Mouse (Mus musculus): ENCODE measurements around the gene Irx3. TPM values are rescaled to one million over a fixed set of nuclear protein-coding genes. Genes with fewer than 3 reads are reported as not detected.

Irx3 gene
- 20.3 and 23.4 TPM in 2 replicates for polyA plus RNA-seq (2016; fragmentation: Nextera tagmentation; extraction: Ambion mirVana)

- peaks cover 90% of the 10 kb centered on the region for H3K4me1 ChIP-seq
- peak within 1 kb of the TSS; percentile 63 for H3K4me3 ChIP-seq
- H3K9me3 ChIP-seq: no peaks in the 10 kb centered on the region
- peak within 1 kb of the TSS; percentile 90 for H3K9ac ChIP-seq
- H3K27me3 ChIP-seq (replicated peaks): peaks cover 63% of the 10 kb centered on the region
- H3K27ac ChIP-seq: peak within 1 kb of the TSS; percentile 78
- under 1% methylated on average over 33 of the region's 33 CpGs for WGBS
- H3K4me2 ChIP-seq (replicated peaks): peak within 1 kb of the TSS; percentile 84
- no peaks in the 10 kb centered on the region; the same call in 1 of the 2 replicates for H3K36me3 ChIP-seq
- peak; percentile 70 for ATAC-seq (ENCODE audit: low FRiP score, low read depth)
Measured at GRCm38 (mm10) chr8:91801839-91802238, at the start of gene Irx3. Gene Irx3, minus strand, starts transcription at chr8:91802067.

- no peaks in the 10 kb centered on the region for H3K36me3 ChIP-seq
- H3K4me1 ChIP-seq: peaks cover 5% of the 10 kb centered on the region; the same call in 1 of the 2 replicates
- peaks cover 7% of the 10 kb centered on the region; the same call in 1 of the 2 replicates for H3K27me3 ChIP-seq (replicated peaks)
- H3K4me3 ChIP-seq: no peak overlapping the region
- WGBS: 77% methylated on average over 10 of the region's 10 CpGs
- H3K27ac ChIP-seq: no peak overlapping the region
- H3K4me2 ChIP-seq (replicated peaks): no peak overlapping the region
- no peak for ATAC-seq (ENCODE audit: low FRiP score, low read depth)
- H3K9me3 ChIP-seq: no peaks in the 10 kb centered on the region
- H3K9ac ChIP-seq: no peak overlapping the region
Measured at GRCm38 (mm10) chr8:91851359-91851758, 49.5 kb upstream of the Irx3 start.

- H3K4me2 ChIP-seq (replicated peaks): no peak overlapping the region
- 92% methylated on average over 6 of the region's 6 CpGs for WGBS
- H3K36me3 ChIP-seq: no peaks in the 10 kb centered on the region
- H3K9ac ChIP-seq: no peak overlapping the region
- no peak overlapping the region for H3K4me3 ChIP-seq
- peaks cover 7% of the 10 kb centered on the region; the same call in 1 of the 2 replicates for H3K27me3 ChIP-seq (replicated peaks)
- no peak overlapping the region for H3K27ac ChIP-seq
- H3K4me1 ChIP-seq: peaks cover 5% of the 10 kb centered on the region; the same call in 1 of the 2 replicates
- no peaks in the 10 kb centered on the region for H3K9me3 ChIP-seq
- ATAC-seq (ENCODE audit: low FRiP score, low read depth): no peak
Measured at GRCm38 (mm10) chr8:91849984-91850383, 48.1 kb upstream of the Irx3 start.

GRCm38 (mm10) chr8:91849529-91849928 is 47.7 kb upstream of the Irx3 start:
- ATAC-seq (ENCODE audit: low FRiP score, low read depth): no peak
- WGBS: 69% methylated on average over 8 of the region's 8 CpGs
- Histone ChIP-seq H3K4me3 (no peak overlapping the region), H3K27me3 (replicated peaks) (peaks cover 7% of the 10 kb centered on the region; the same call in 1 of the 2 replicates), H3K9ac (no peak overlapping the region), H3K9me3 (no peaks in the 10 kb centered on the region), H3K4me2 (replicated peaks) (no peak overlapping the region), H3K36me3 (no peaks in the 10 kb centered on the region), H3K4me1 (peaks cover 5% of the 10 kb centered on the region; the same call in 1 of the 2 replicates), H3K27ac (no peak overlapping the region)

- 92% methylated on average over 3 of the region's 3 CpGs for WGBS
- Histone ChIP-seq H3K27me3 (replicated peaks) (no peaks in the 10 kb centered on the region), H3K9ac (no peak overlapping the region), H3K4me1 (0 out of 2 replicates have a peak, but pooled peaks cover 2% of the 10 kb centered on the region), H3K4me3 (no peak overlapping the region), H3K9me3 (no peaks in the 10 kb centered on the region), H3K27ac (no peak overlapping the region), H3K4me2 (replicated peaks) (no peak overlapping the region), H3K36me3 (no peaks in the 10 kb centered on the region)
- ATAC-seq (ENCODE audit: low FRiP score, low read depth): no peak
Measured at GRCm38 (mm10) chr8:91845641-91846040, 43.8 kb upstream of the Irx3 start.

GRCm38 (mm10) chr8:91837131-91837530 is 35.3 kb upstream of the Irx3 start:
- H3K4me1 ChIP-seq: peaks cover 2% of the 10 kb centered on the region; the same call in 1 of the 2 replicates
- no peak for ATAC-seq (ENCODE audit: low FRiP score, low read depth)

GRCm38 (mm10) chr8:91836685-91837084 is 34.8 kb upstream of the Irx3 start:
- H3K27ac ChIP-seq: no peak overlapping the region
- H3K9me3 ChIP-seq: no peaks in the 10 kb centered on the region
- ATAC-seq (ENCODE audit: low FRiP score, low read depth): no peak
- peaks cover 2% of the 10 kb centered on the region; the same call in 1 of the 2 replicates for H3K4me1 ChIP-seq
- H3K4me3 ChIP-seq: no peak overlapping the region
- H3K36me3 ChIP-seq: no peaks in the 10 kb centered on the region
- 56% methylated on average over 9 of the region's 9 CpGs for WGBS
- H3K9ac ChIP-seq: no peak overlapping the region
- H3K27me3 ChIP-seq (replicated peaks): peaks cover 18% of the 10 kb centered on the region
- no peak overlapping the region for H3K4me2 ChIP-seq (replicated peaks)

More at GRCm38 (mm10) chr8:91837131-91837530, 35.3 kb upstream of the Irx3 start:
- 48% methylated on average over 1 of the region's 1 CpGs for WGBS
- H3K36me3 ChIP-seq: no peaks in the 10 kb centered on the region
- no peak overlapping the region for H3K4me3 ChIP-seq
- no peak overlapping the region for H3K9ac ChIP-seq
- H3K4me2 ChIP-seq (replicated peaks): no peak overlapping the region
- H3K27ac ChIP-seq: no peak overlapping the region
- H3K9me3 ChIP-seq: no peaks in the 10 kb centered on the region
- peaks cover 18% of the 10 kb centered on the region for H3K27me3 ChIP-seq (replicated peaks)

- no peaks in the 10 kb centered on the region for H3K9me3 ChIP-seq
- H3K36me3 ChIP-seq: no peaks in the 10 kb centered on the region
- no peak overlapping the region for H3K4me3 ChIP-seq
- H3K9ac ChIP-seq: no peak overlapping the region
- peaks cover 13% of the 10 kb centered on the region; the same call in 1 of the 2 replicates for H3K27me3 ChIP-seq (replicated peaks)
- no peak overlapping the region for H3K27ac ChIP-seq
- no peak overlapping the region for H3K4me2 ChIP-seq (replicated peaks)
- no peak for ATAC-seq (ENCODE audit: low FRiP score, low read depth)
- WGBS: 38% methylated on average over 14 of the region's 14 CpGs
- peaks cover 14% of the 10 kb centered on the region; the same call in 1 of the 2 replicates for H3K4me1 ChIP-seq
Measured at GRCm38 (mm10) chr8:91827661-91828060, 25.8 kb upstream of the Irx3 start.

- H3K4me2 ChIP-seq (replicated peaks): no peak overlapping the region
- no peak for ATAC-seq (ENCODE audit: low FRiP score, low read depth)
- H3K36me3 ChIP-seq: no peaks in the 10 kb centered on the region
- H3K27ac ChIP-seq: no peak overlapping the region
- no peak overlapping the region for H3K4me3 ChIP-seq
- peaks cover 13% of the 10 kb centered on the region; the same call in 1 of the 2 replicates for H3K27me3 ChIP-seq (replicated peaks)
- H3K4me1 ChIP-seq: peaks cover 14% of the 10 kb centered on the region; the same call in 1 of the 2 replicates
- H3K9ac ChIP-seq: no peak overlapping the region
- no peaks in the 10 kb centered on the region for H3K9me3 ChIP-seq
- 72% methylated on average over 9 of the region's 9 CpGs for WGBS
Measured at GRCm38 (mm10) chr8:91827192-91827591, 25.3 kb upstream of the Irx3 start.

GRCm38 (mm10) chr8:91823357-91823756 is 21.5 kb upstream of the Irx3 start:
- no peak for ATAC-seq (ENCODE audit: low FRiP score, low read depth)
- Histone ChIP-seq H3K4me2 (replicated peaks) (no peak overlapping the region), H3K27ac (no peak overlapping the region), H3K9ac (no peak overlapping the region), H3K36me3 (no peaks in the 10 kb centered on the region), H3K27me3 (replicated peaks) (peaks cover 5% of the 10 kb centered on the region; the same call in 1 of the 2 replicates), H3K4me1 (peaks cover 23% of the 10 kb centered on the region; the same call in 1 of the 2 replicates), H3K9me3 (no peaks in the 10 kb centered on the region), H3K4me3 (no peak overlapping the region)
- WGBS: 90% methylated on average over 11 of the region's 11 CpGs

- 64% methylated on average over 4 of the region's 4 CpGs for WGBS
- H3K36me3 ChIP-seq: no peaks in the 10 kb centered on the region
- H3K27ac ChIP-seq: no peak overlapping the region
- H3K9ac ChIP-seq: no peak overlapping the region
- no peak overlapping the region for H3K4me2 ChIP-seq (replicated peaks)
- no peak for ATAC-seq (ENCODE audit: low FRiP score, low read depth)
- H3K9me3 ChIP-seq: no peaks in the 10 kb centered on the region
- no peak overlapping the region for H3K4me3 ChIP-seq
- peaks cover 27% of the 10 kb centered on the region; the same call in 1 of the 2 replicates for H3K4me1 ChIP-seq
- H3K27me3 ChIP-seq (replicated peaks): peaks cover 5% of the 10 kb centered on the region; the same call in 1 of the 2 replicates
Measured at GRCm38 (mm10) chr8:91822746-91823145, 20.9 kb upstream of the Irx3 start.

- no peaks in the 10 kb centered on the region for H3K9me3 ChIP-seq
- no peak overlapping the region for H3K9ac ChIP-seq
- no peaks in the 10 kb centered on the region for H3K36me3 ChIP-seq
- H3K4me3 ChIP-seq: no peak overlapping the region
- WGBS: 31% methylated on average over 4 of the region's 4 CpGs
- H3K4me1 ChIP-seq: peaks cover 22% of the 10 kb centered on the region; the same call in 1 of the 2 replicates
- no peak overlapping the region for H3K4me2 ChIP-seq (replicated peaks)
- H3K27ac ChIP-seq: no peak overlapping the region
- peaks cover 5% of the 10 kb centered on the region; the same call in 1 of the 2 replicates for H3K27me3 ChIP-seq (replicated peaks)
- ATAC-seq (ENCODE audit: low FRiP score, low read depth): no peak
Measured at GRCm38 (mm10) chr8:91821976-91822375, 20.1 kb upstream of the Irx3 start.

- H3K9ac ChIP-seq: no peak overlapping the region
- peaks cover 20% of the 10 kb centered on the region; the same call in 1 of the 2 replicates for H3K4me1 ChIP-seq
- H3K9me3 ChIP-seq: no peaks in the 10 kb centered on the region
- H3K4me2 ChIP-seq (replicated peaks): no peak overlapping the region
- 79% methylated on average over 4 of the region's 4 CpGs for WGBS
- H3K4me3 ChIP-seq: no peak overlapping the region
- no peak for ATAC-seq (ENCODE audit: low FRiP score, low read depth)
- no peak overlapping the region for H3K27ac ChIP-seq
- no peaks in the 10 kb centered on the region for H3K36me3 ChIP-seq
- H3K27me3 ChIP-seq (replicated peaks): 0 out of 2 replicates have a peak, but pooled peaks cover 3% of the 10 kb centered on the region
Measured at GRCm38 (mm10) chr8:91819778-91820177, 17.9 kb upstream of the Irx3 start.
